Mouse (Mus musculus) kidney, adult 2 months (tissue): ENCODE results near the gene Tsen34.

Experiments
- CTCF ChIP-seq: fragments of 200-500 bp; conservative IDR thresholded peaks from 2 replicates; pipeline ENCODE4 v1.5.1; 2011; ENCODE audit warnings: low read depth, mild to moderate bottlenecking, control low read depth, low read length, moderate library complexity, mixed read lengths; ENCODE audit not compliant: insufficient read depth, insufficient read length
- POLR2A ChIP-seq: fragments of 200-500 bp; IDR thresholded peaks from one replicate; pipeline ENCODE4 v1.6.1; 2011; ENCODE audit warnings: low read depth, low read length, control low read depth

DNA sequence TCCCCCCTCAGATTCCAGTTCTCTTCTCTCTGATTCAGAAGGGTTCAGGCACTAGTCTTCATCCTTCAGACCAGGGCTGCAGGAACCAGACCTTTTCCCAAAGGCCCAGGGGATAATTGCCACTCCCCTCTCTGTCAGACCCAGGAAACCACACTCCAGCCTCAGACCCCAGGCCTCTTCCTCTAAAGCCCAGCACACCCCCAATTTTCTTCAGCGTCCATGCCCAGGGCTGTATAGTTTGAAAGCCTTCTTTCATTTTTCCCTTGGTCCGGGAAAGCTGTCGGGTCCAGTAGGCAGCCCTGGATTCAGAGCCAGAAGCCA, 17.5 kb upstream of the Tsen34 start:
- no peak for TF ChIP-seq CTCF
- no peak for TF ChIP-seq POLR2A
